Mouse (Mus musculus): ENCODE results near the gene Icosl.

DNA sequence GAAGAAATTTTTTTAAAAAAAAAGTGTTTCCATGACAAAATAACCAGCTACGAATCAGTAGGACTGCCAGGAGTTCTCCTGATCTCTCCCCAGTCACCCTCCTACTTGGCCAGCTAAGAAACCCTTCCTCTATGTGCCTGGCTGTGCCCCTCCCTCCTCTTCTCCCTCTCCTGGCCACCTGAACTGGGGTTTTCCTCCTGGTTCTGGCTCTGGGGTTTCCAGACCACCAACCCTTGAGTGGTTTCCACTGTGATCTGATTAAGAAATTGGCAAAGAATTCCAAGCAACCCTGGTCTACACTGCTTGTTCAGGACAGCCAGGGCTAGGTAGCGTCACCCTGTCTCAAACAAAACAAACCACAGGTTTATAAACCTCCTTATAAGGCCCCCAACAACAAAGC is 59.5 kb downstream of the Icosl start:
- TF ChIP-seq CTCF (IDR thresholded peaks at IDR 0.05; ENCODE audit: extremely low read depth, insufficient read length, insufficient replicate concordance, low read depth, low read length), result no peak
- TF ChIP-seq POLR2A (IDR thresholded peaks at IDR 0.05; ENCODE audit: low read depth, low read length), result no peak

All from small intestine, adult 2 months (tissue).